Mouse (Mus musculus): ENCODE results near the gene Mier2. TPM values are rescaled to one million over a fixed set of nuclear protein-coding genes. Genes with fewer than 3 reads are reported as not detected.

The Mier2 gene
- total RNA-seq, 1 experiment: 58.5 TPM

DNA sequence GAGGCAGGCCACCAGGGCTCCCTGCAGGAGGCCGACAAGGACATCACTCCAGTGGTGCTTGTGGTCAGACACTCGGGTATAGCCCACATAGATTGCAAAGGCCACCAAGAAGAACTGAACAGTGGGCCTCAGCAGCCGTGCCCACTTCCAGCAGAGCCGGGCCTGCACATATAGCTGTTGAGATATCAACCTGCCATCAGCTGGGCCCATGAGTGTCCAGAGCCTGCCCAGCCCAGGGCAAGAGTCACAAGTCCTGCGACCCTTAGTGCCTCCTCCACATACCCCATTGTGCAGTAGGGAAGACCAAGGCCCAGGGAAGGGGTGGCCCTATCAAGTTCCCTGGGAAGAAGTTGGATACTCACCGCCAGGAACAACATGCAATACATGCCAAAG is 27.6 kb downstream of the Mier2 start:
- Histone ChIP-seq H3K4me3 (ENCODE audit: insufficient read depth in 1 of 2, low read depth in 1 of 2, low read length in 2 of 2, poor library complexity in 1 of 2, severe bottlenecking in 1 of 2) (no peak overlapping the region), H3K27ac (ENCODE audit: insufficient read depth, low read depth, low read length, poor library complexity, severe bottlenecking) (no peak overlapping the region), H3K4me1 (ENCODE audit: control insufficient read depth in 2 of 2, insufficient read depth in 2 of 2, low read length in 2 of 2, poor library complexity in 1 of 2) (peaks cover 0 to 3% of the 10 kb centered on the region in 2 experiments; a peak in 2 of 4 replicates), H3K9ac (ENCODE audit: insufficient read depth, low read depth, low read length, poor library complexity, severe bottlenecking) (no peak overlapping the region), H3K9me3 (ENCODE audit: control insufficient read depth, insufficient read depth, low read depth, low read length) (no peaks in the 10 kb centered on the region), H3K36me3 (ENCODE audit: control insufficient read depth, insufficient read depth, low read length, poor library complexity, severe bottlenecking) (no peaks in the 10 kb centered on the region; the same call in 1 of the 2 replicates)
- DNase-seq (ENCODE audit: low read depth, low spot score): no peak
- in situ Hi-C loops (cut with MboI; ENCODE audit: low sequenced_read_pairs in 2 of 2, unreplicated experiment in 2 of 2): no loop called here
- no peak for TF ChIP-seq CHD2 (IDR thresholded peaks at IDR 0.05; ENCODE audit: low read depth, low read length)
- TF ChIP-seq MAFK (IDR thresholded peaks at IDR 0.05; ENCODE audit: insufficient read depth, low read depth, low read length): no peak
- no peak for TF ChIP-seq HCFC1 (IDR thresholded peaks at IDR 0.05; ENCODE audit: borderline replicate concordance, insufficient read depth, low read length)
- TF ChIP-seq ZNF384 (IDR thresholded peaks at IDR 0.05; ENCODE audit: low read depth, low read length): no peak
- TF ChIP-seq ZC3H11A (IDR thresholded peaks at IDR 0.05; ENCODE audit: borderline replicate concordance, low read depth, low read length): no peak

DNA sequence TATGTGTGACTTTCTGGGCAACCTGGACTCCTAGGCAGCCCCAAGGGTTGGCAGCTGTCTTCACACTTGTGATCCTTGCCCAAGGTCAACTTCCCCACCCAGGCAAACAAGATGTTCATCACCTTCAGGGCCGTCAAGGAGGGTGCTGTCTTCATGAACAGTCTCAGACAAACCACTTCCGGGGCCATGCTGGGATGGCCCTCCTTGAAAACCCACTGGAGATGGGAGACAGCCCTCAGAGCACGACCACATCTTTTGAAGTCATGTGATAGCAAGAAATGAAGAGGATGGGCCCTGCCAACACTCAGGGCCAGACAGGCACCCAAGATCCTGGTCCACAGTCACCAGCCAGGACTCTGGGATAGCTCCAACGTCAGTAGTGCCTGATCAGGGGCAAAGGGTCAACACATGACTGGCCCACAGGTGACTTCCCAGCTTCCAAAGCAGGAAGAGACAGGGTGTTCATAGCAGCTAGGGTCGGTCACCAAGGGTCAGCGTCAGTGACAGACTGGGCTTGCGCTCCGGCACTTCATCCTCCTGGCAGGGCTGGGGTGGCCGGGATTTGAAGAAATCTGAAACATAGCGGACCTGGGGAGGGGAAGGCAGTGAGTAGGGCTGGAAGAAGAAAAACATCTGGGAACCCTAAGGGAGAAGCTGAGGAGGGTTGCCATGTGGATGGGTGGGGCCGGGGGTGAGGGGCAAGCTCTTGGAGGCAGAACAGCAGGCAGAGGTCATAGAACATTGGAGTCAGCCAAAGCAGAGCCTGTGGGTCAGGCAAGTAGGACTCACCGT is 28.1 kb downstream of the Mier2 start:
- no peaks in the 10 kb centered on the region for H3K9me3 ChIP-seq (ENCODE audit: control insufficient read depth, insufficient read depth, low read depth, low read length)
- H3K9ac ChIP-seq (ENCODE audit: insufficient read depth, low read depth, low read length, poor library complexity, severe bottlenecking): no peak overlapping the region
- no peak overlapping the region for H3K4me3 ChIP-seq (ENCODE audit: insufficient read depth in 1 of 2, low read depth in 1 of 2, low read length in 2 of 2, poor library complexity in 1 of 2, severe bottlenecking in 1 of 2)
- H3K4me1 ChIP-seq (ENCODE audit: control insufficient read depth in 2 of 2, insufficient read depth in 2 of 2, low read length in 2 of 2, poor library complexity in 1 of 2): peaks cover 0 to 3% of the 10 kb centered on the region in 2 experiments; a peak in 2 of 4 replicates
- in situ Hi-C loops (cut with MboI; ENCODE audit: low sequenced_read_pairs in 2 of 2, unreplicated experiment in 2 of 2): no loop called here
- no peak for DNase-seq (ENCODE audit: low read depth, low spot score)
- TF ChIP-seq HCFC1 (IDR thresholded peaks at IDR 0.05; ENCODE audit: borderline replicate concordance, insufficient read depth, low read length) (no peak), ZNF384 (IDR thresholded peaks at IDR 0.05; ENCODE audit: low read depth, low read length) (no peak), MAFK (IDR thresholded peaks at IDR 0.05; ENCODE audit: insufficient read depth, low read depth, low read length) (no peak), ZC3H11A (IDR thresholded peaks at IDR 0.05; ENCODE audit: borderline replicate concordance, low read depth, low read length) (no peak), CHD2 (IDR thresholded peaks at IDR 0.05; ENCODE audit: low read depth, low read length) (no peak)
- H3K36me3 ChIP-seq (ENCODE audit: control insufficient read depth, insufficient read depth, low read length, poor library complexity, severe bottlenecking): no peaks in the 10 kb centered on the region; the same call in 1 of the 2 replicates
- no peak overlapping the region for H3K27ac ChIP-seq (ENCODE audit: insufficient read depth, low read depth, low read length, poor library complexity, severe bottlenecking)

DNA sequence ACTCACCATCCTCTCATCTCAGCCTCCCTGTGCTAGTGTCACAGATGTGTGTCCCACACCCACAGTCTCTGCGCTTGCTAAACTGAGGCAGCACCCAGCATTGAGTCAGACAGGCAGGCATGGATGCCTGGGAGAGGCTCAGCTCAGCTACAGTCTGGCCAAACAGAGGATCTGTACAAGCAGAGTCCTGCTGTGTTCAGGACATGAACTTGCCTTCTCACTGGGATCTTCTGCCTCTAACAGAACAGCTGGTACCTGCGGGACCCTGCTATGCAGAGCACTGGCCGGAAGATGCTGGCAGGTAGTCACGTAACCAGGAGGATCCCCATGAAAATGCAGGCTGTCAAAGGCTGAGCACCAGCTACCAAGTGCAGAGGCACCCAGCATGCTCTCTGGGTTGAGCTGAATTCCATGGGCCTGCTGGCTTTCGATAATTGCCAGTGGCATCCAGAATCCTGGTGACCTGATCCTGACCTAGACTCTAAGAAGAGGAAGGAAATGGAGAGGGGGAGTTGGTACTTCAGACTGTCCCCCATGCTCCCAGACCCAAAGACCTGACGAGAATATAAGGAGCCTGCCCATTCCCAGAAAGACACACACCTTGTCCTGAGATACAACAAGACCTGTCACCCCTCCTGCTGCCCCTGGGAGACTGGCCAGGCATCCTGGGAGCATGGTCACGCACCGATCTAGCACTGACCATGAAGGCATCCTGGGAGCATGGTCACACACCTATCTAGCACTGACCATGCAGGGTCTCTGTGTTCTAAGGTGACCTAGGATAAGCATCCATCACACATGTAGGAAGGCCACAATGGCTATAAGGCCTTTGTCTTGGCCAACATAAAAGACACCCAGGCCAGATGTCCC is 29.3 kb downstream of the Mier2 start:
- TF ChIP-seq ZC3H11A (IDR thresholded peaks at IDR 0.05; ENCODE audit: borderline replicate concordance, low read depth, low read length) (no peak), MAFK (IDR thresholded peaks at IDR 0.05; ENCODE audit: insufficient read depth, low read depth, low read length) (no peak), ZNF384 (IDR thresholded peaks at IDR 0.05; ENCODE audit: low read depth, low read length) (no peak), CHD2 (IDR thresholded peaks at IDR 0.05; ENCODE audit: low read depth, low read length) (no peak), HCFC1 (IDR thresholded peaks at IDR 0.05; ENCODE audit: borderline replicate concordance, insufficient read depth, low read length) (no peak)
- H3K4me1 ChIP-seq (ENCODE audit: control insufficient read depth in 2 of 2, insufficient read depth in 2 of 2, low read length in 2 of 2, poor library complexity in 1 of 2): peaks cover 0 to under 1% of the 10 kb centered on the region in 2 experiments; a peak in 2 of 4 replicates
- DNase-seq (ENCODE audit: low read depth, low spot score): no peak
- H3K4me3 ChIP-seq (ENCODE audit: insufficient read depth in 1 of 2, low read depth in 1 of 2, low read length in 2 of 2, poor library complexity in 1 of 2, severe bottlenecking in 1 of 2): no peak overlapping the region
- in situ Hi-C loops (cut with MboI; ENCODE audit: low sequenced_read_pairs in 2 of 2, unreplicated experiment in 2 of 2): no loop called here
- no peak overlapping the region for H3K27ac ChIP-seq (ENCODE audit: insufficient read depth, low read depth, low read length, poor library complexity, severe bottlenecking)
- no peak overlapping the region for H3K9ac ChIP-seq (ENCODE audit: insufficient read depth, low read depth, low read length, poor library complexity, severe bottlenecking)
- H3K9me3 ChIP-seq (ENCODE audit: control insufficient read depth, insufficient read depth, low read depth, low read length): no peaks in the 10 kb centered on the region
- no peaks in the 10 kb centered on the region; the same call in 1 of the 2 replicates for H3K36me3 ChIP-seq (ENCODE audit: control insufficient read depth, insufficient read depth, low read length, poor library complexity, severe bottlenecking)

DNA sequence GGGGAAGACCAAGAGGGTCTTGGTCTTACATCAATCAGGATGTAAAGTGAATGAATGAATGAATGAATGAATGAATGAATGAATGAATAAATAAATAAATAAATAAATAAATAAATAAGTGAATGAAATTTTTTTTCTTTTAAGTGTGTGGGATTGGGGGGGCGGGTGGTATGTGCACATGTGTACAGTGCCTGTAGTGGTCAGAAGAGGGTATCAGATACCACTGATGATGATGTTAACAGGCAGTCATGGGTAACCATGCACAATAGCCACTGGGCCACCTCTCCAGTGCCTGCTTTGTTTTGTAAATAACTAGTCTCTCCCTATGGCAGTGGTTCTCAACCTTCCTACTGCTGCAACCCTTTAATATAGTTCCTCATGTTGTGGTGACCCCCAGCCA is 30.6 kb downstream of the Mier2 start:
- TF ChIP-seq MAFK (IDR thresholded peaks at IDR 0.05; ENCODE audit: insufficient read depth, low read depth, low read length) (no peak), HCFC1 (IDR thresholded peaks at IDR 0.05; ENCODE audit: borderline replicate concordance, insufficient read depth, low read length) (no peak), ZC3H11A (IDR thresholded peaks at IDR 0.05; ENCODE audit: borderline replicate concordance, low read depth, low read length) (no peak), CHD2 (IDR thresholded peaks at IDR 0.05; ENCODE audit: low read depth, low read length) (no peak), ZNF384 (IDR thresholded peaks at IDR 0.05; ENCODE audit: low read depth, low read length) (no peak)
- H3K36me3 ChIP-seq (ENCODE audit: control insufficient read depth, insufficient read depth, low read length, poor library complexity, severe bottlenecking): no peaks in the 10 kb centered on the region; the same call in 1 of the 2 replicates
- in situ Hi-C loops (cut with MboI; ENCODE audit: low sequenced_read_pairs in 2 of 2, unreplicated experiment in 2 of 2): no loop called here
- no peak overlapping the region for H3K9ac ChIP-seq (ENCODE audit: insufficient read depth, low read depth, low read length, poor library complexity, severe bottlenecking)
- H3K27ac ChIP-seq (ENCODE audit: insufficient read depth, low read depth, low read length, poor library complexity, severe bottlenecking): no peak overlapping the region
- H3K4me3 ChIP-seq (ENCODE audit: insufficient read depth in 1 of 2, low read depth in 1 of 2, low read length in 2 of 2, poor library complexity in 1 of 2, severe bottlenecking in 1 of 2): no peak overlapping the region
- no peaks in the 10 kb centered on the region for H3K4me1 ChIP-seq (ENCODE audit: control insufficient read depth in 2 of 2, insufficient read depth in 2 of 2, low read length in 2 of 2, poor library complexity in 1 of 2)
- no peak for DNase-seq (ENCODE audit: low read depth, low spot score)
- H3K9me3 ChIP-seq (ENCODE audit: control insufficient read depth, insufficient read depth, low read depth, low read length): no peaks in the 10 kb centered on the region

Measured in ES-E14 (cell line).